Mouse (Mus musculus): Measurements from ENCODE around the gene Trim41.
A peak's percentile ranks its signal among the peaks of the same experiment; 100 is the strongest.

The Trim41 gene

GRCm38 (mm10) chr11:48788311-48789089, 28.7 kb downstream of the Trim41 start:
- DNase-seq, result peak; percentile 89

- DNase-seq, result peak; percentile 75
These were observed 29.5 kb downstream of the Trim41 start for GRCm38 (mm10) chr11:48787455-48788211.

GRCm38 (mm10) chr11:48782243-48782642, 34.9 kb downstream of the Trim41 start:
- no peak for DNase-seq

- peak; percentile 68 for DNase-seq
These were observed 37.7 kb downstream of the Trim41 start for GRCm38 (mm10) chr11:48779450-48779849.

- DNase-seq, result no peak
These were observed 39.9 kb downstream of the Trim41 start for GRCm38 (mm10) chr11:48777303-48777702.

GRCm38 (mm10) chr11:48776664-48777063, 40.5 kb downstream of the Trim41 start:
- DNase-seq, result peak; percentile 32

- peak; percentile 80 for DNase-seq
These were observed 41.7 kb downstream of the Trim41 start for GRCm38 (mm10) chr11:48775483-48775882.

GRCm38 (mm10) chr11:48774443-48775298, 42.5 kb downstream of the Trim41 start:
- peak; percentile 69 for DNase-seq

GRCm38 (mm10) chr11:48771691-48772090, 45.5 kb downstream of the Trim41 start:
- DNase-seq, result peak; percentile 48

- DNase-seq, result no peak
These were observed 49.8 kb downstream of the Trim41 start for GRCm38 (mm10) chr11:48767195-48767876.

GRCm38 (mm10) chr11:48764119-48764518, 53.0 kb downstream of the Trim41 start:
- no peak for DNase-seq

- no peak for DNase-seq
These were observed 58.1 kb downstream of the Trim41 start for GRCm38 (mm10) chr11:48759021-48759420.
